Mouse (Mus musculus) embryonic fibroblast, embryonic 13.5 days (primary cell): ENCODE measurements around the gene Cers5. TPM values are rescaled to one million over a fixed set of nuclear protein-coding genes. Genes with fewer than 3 reads are reported as not detected.
"Not testable (repeated sequence)": the region's sequence is repeated elsewhere in the genome, so short reads cannot be mapped to it uniquely, and the experiment has no call there.

Source experiments
- H3K27ac ChIP-seq: 2 replicates; pipeline ENCODE4 v1.5.1; 2012; ENCODE audit warnings: low read length, control low read depth, inconsistent platforms; ENCODE audit not compliant: insufficient read depth
- H3K4me1 ChIP-seq: 2 replicates; pipeline ENCODE4 v1.6.1; 2011; ENCODE audit warnings: low read length; ENCODE audit not compliant: control insufficient read depth, insufficient read depth
- H3K4me3 ChIP-seq: 2 replicates; pipeline ENCODE4 v1.5.1; 2011; ENCODE audit warnings: mild to moderate bottlenecking, control low read depth, low read length; ENCODE audit not compliant: insufficient read depth
- CTCF ChIP-seq: IDR thresholded peaks from 2 replicates; pipeline ENCODE4 v1.5.1; 2011; ENCODE audit warnings: mild to moderate bottlenecking, control low read depth, low read length, moderate library complexity, borderline replicate concordance; ENCODE audit not compliant: insufficient read depth
- POLR2A ChIP-seq: IDR thresholded peaks from 2 replicates; pipeline ENCODE4 v1.6.1; 2011; ENCODE audit warnings: low read depth, mild to moderate bottlenecking, control low read depth, low read length, moderate library complexity
- polyA plus RNA-seq: library from polyadenylated mRNA; stranded (reverse); fragments of >200 nt; gene quantifications from 2 replicates; pipeline ENCODE4 v1.2.4, GENCODE M21; 2011; ENCODE audit warnings: low read depth; ENCODE audit not compliant: missing spikeins, insufficient read length

The Cers5 gene
- polyA plus RNA-seq, 1 experiment = 75.9 TPM

- no peak overlapping the region for H3K27ac ChIP-seq
- no peak overlapping the region for H3K4me3 ChIP-seq
- no peaks in the 10 kb centered on the region for H3K4me1 ChIP-seq
- TF ChIP-seq POLR2A = no peak
- no peak for TF ChIP-seq CTCF
Measured at GRCm38 (mm10) chr15:99710221-99711190, 62.2 kb downstream of the Cers5 start.

GRCm38 (mm10) chr15:99708176-99708575, 64.5 kb downstream of the Cers5 start:
- no peak for TF ChIP-seq POLR2A
- no peak for TF ChIP-seq CTCF
- Histone ChIP-seq H3K4me3 (no peak overlapping the region), H3K4me1 (0 out of 2 replicates have a peak, but pooled peaks cover 3% of the 10 kb centered on the region), H3K27ac (no peak overlapping the region)

GRCm38 (mm10) chr15:99705440-99706048, 67.1 kb downstream of the Cers5 start, which contains the start of gene Gm17349:
Gene Gm17349 (minus strand): TSS chr15:99705490.
- 0 out of 2 replicates have a peak, but pooled peaks cover 9% of the 10 kb centered on the region for H3K4me1 ChIP-seq
- TF ChIP-seq CTCF (peak; percentile 48; the same call in 1 of the 2 replicates), POLR2A (no peak)
- H3K4me3 ChIP-seq = no peak within 1 kb of the TSS
- H3K27ac ChIP-seq = no peak within 1 kb of the TSS

- H3K27ac ChIP-seq = no peak overlapping the region
- no peak for TF ChIP-seq POLR2A
- no peak for TF ChIP-seq CTCF
Measured at GRCm38 (mm10) chr15:99704881-99705280, 67.8 kb downstream of the Cers5 start.

GRCm38 (mm10) chr15:99704041-99704681, 68.5 kb downstream of the Cers5 start:
- no peak overlapping the region for H3K4me3 ChIP-seq
- H3K27ac ChIP-seq = no peak overlapping the region
- H3K4me1 ChIP-seq = 0 out of 2 replicates have a peak, but pooled peaks cover 9% of the 10 kb centered on the region
- TF ChIP-seq POLR2A = no peak
- no peak for TF ChIP-seq CTCF

More at GRCm38 (mm10) chr15:99704881-99705280, 67.8 kb downstream of the Cers5 start:
- 0 out of 2 replicates have a peak, but pooled peaks cover 9% of the 10 kb centered on the region for H3K4me1 ChIP-seq
- H3K4me3 ChIP-seq = no peak overlapping the region

- Histone ChIP-seq H3K4me1 (0 out of 2 replicates have a peak, but pooled peaks cover 9% of the 10 kb centered on the region), H3K4me3 (no peak overlapping the region), H3K27ac (no peak overlapping the region)
- TF ChIP-seq CTCF (no peak), POLR2A (no peak)
Measured at GRCm38 (mm10) chr15:99703676-99704040, 69.0 kb downstream of the Cers5 start.

GRCm38 (mm10) chr15:99703104-99703503, 69.6 kb downstream of the Cers5 start:
- no peak overlapping the region for H3K27ac ChIP-seq

GRCm38 (mm10) chr15:99701999-99702900, 70.4 kb downstream of the Cers5 start, which contains the start of gene Smarcd1:
Gene Smarcd1 (plus strand): TSS chr15:99702129.
- Histone ChIP-seq H3K27ac (peak within 1 kb of the TSS; percentile 43), H3K4me1 (0 out of 2 replicates have a peak, but pooled peaks cover 9% of the 10 kb centered on the region), H3K4me3 (peak within 1 kb of the TSS; percentile 74)
- TF ChIP-seq POLR2A (peak; percentile 2; the same call in 1 of the 2 replicates), CTCF (peak; percentile 62)

More at GRCm38 (mm10) chr15:99703104-99703503, 69.6 kb downstream of the Cers5 start:
- Histone ChIP-seq H3K4me3 (peak overlapping the region; percentile 74), H3K4me1 (0 out of 2 replicates have a peak, but pooled peaks cover 9% of the 10 kb centered on the region)
- TF ChIP-seq POLR2A (no peak), CTCF (no peak)

- H3K27ac ChIP-seq, H3K4me1 ChIP-seq: not testable (repeated sequence)
- peak overlapping the region; percentile 74 for H3K4me3 ChIP-seq
Measured at GRCm38 (mm10) chr15:99701640-99701998, 71.1 kb downstream of the Cers5 start.
